In the genomic region with DNA sequence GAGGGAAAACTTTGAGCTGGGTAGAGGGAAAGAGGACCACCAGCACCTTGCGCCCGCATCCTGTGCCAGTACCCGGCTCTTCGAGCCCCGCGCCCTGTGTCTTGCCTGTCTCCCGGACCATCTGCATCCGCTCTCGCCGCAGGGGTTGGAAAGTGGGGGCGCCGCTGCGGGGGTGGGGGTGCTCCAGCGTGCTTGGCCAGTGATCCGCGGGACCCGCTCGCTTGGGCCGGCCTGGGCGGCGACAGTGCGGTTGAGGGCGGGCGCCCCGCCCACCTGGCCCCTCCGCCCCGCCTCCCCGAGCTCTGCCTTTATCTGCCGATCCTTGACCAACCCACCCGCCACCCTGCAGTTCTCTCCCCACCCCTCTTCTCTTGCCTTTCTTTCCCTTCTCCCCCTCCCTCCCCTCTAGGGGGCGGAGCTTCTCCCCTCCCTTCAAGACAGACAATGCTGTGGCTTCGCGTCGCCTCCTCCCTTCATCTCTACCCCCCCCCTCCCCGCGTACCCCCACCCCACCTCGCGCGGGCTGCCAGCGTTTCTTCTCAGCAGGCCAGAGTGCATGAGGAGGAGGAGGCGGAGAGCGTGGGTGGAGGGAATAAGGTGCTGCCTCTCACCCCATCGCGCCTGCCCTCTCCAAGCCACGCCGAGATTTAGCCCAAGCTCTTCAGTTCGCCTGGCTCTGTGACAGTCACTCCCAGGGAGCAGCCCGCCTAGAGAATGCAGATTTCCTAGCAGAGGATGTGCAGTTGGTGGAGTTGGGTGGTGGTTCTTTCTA, we compare ENCODE assay signal across 8 mouse cellular contexts. TPM values are rescaled to one million over a fixed set of nuclear protein-coding genes. Genes with fewer than 3 reads are reported as not detected.
A peak's percentile ranks its signal among the peaks of the same experiment; 100 is the strongest.
DNase-seq lines count a peak whose midpoint lies in the region; ATAC-seq lines count a peak whose summit lies in the region.

A gene (minus strand): TSS at position 613 of the 772 bp plus-strand sequence.

- H3K36me3 ChIP-seq in intestine, embryonic 14.5 days (ENCODE audit: control insufficient read depth, insufficient read depth, low read length) = no peaks in the 10 kb centered on the region

- peaks cover 16% of the 10 kb centered on the region for H3K27me3 ChIP-seq in intestine, embryonic 14.5 days (replicated peaks; ENCODE audit: control insufficient read depth, insufficient read depth, low read length)

- H3K4me1 ChIP-seq in intestine, embryonic 14.5 days (replicated peaks; ENCODE audit: control insufficient read depth, insufficient read depth, low read length) = peaks cover 11% of the 10 kb centered on the region; the same call in 1 of the 2 replicates

- peak within 1 kb of the TSS; percentile 52 for H3K4me3 ChIP-seq in intestine, embryonic 14.5 days (ENCODE audit: low read depth, low read length)

- ATAC-seq in intestine, embryonic 14.5 days (replicated peaks; ENCODE audit: low FRiP score, low TSS enrichment, low read depth) = peak; percentile 95

- peak within 1 kb of the TSS; percentile 95 for H3K4me2 ChIP-seq in intestine, embryonic 14.5 days (ENCODE audit: low read length)

- H3K27ac ChIP-seq in intestine, embryonic 14.5 days (ENCODE audit: low read depth) = peak within 1 kb of the TSS; percentile 80

- WGBS in intestine, embryonic 14.5 days = under 1% methylated on average over 39 of the region's 48 CpGs

- H3K9me3 ChIP-seq in intestine, embryonic 14.5 days (ENCODE audit: control insufficient read depth, low read length) = no peaks in the 10 kb centered on the region

- H3K9ac ChIP-seq in intestine, embryonic 14.5 days (ENCODE audit: low read length) = peak within 1 kb of the TSS; percentile 50

- intact Hi-C loops in left cerebral cortex, postnatal 25 days (cut with DNase I) = loop anchor here (5.0 kb wide), 1 partner anchor 43 kb away; no protein-coding TSS in a partner anchor

- DNase-seq in adrenal gland, adult (ENCODE audit: inconsistent age in 2 of 2, low spot score in 1 of 2) = peak; percentile 80 to 89
- DNase-seq in embryo, embryonic 10 days (ENCODE audit: low spot score) = peak; percentile 90
- peak; percentile 92 for DNase-seq in gastrocnemius, postnatal 25 days
- DNase-seq in intestine, embryonic 14.5 days (ENCODE audit: low spot score) = peak; percentile 91
- peak; percentile 70 to 89 for DNase-seq in left cerebral cortex, postnatal 25 days (ENCODE audit: low spot score in 2 of 2)
- peak; percentile 95 for DNase-seq in mesoderm, embryonic 11.5 days (ENCODE audit: low read depth, low spot score)
- peak; percentile 79 for DNase-seq in right cerebral cortex, postnatal 4 days
- DNase-seq in yolk sac, embryonic 10.5 days (ENCODE audit: low spot score) = peak; percentile 94

RNA-seq across cellular contexts. Expression of the gene that starts here (rescaled TPM):
- total RNA-seq in gastrocnemius, postnatal 25 days (2021) = 1 to 10 TPM; 5.7 to 6.8 TPM
- polyA plus RNA-seq in intestine, embryonic 14.5 days (2014; fragmentation: Nextera tagmentation; extraction: Ambion mirVana) = 12.0 and 12.6 TPM in 2 replicates
- 10 to 100 TPM; 36.1 to 38.7 TPM for total RNA-seq in left cerebral cortex, postnatal 25 days (2021)

Comparison
In these comparisons a context has a peak if more than half of its experiments do, and no peak if none do; other contexts are left out.
1. Peak in every context shown above with its lines: DNase-seq, ATAC-seq, H3K4me3 ChIP-seq and H3K27ac ChIP-seq.
2. RNA of the gene that starts here (total RNA-seq): 36.1 to 38.7 TPM in left cerebral cortex, postnatal 25 days; 5.7 to 6.8 TPM in gastrocnemius, postnatal 25 days; every median in the first group is over 4 times any median in the second.